Mouse (Mus musculus): ENCODE data around the gene Zbtb45. TPM values are rescaled to one million over a fixed set of nuclear protein-coding genes. Genes with fewer than 3 reads are reported as not detected.
A peak's percentile ranks its signal among the peaks of the same experiment; 100 is the strongest.

The Zbtb45 gene
- polyA plus RNA-seq, 1 experiment from 2014 or later = 20.7 TPM

DNA sequence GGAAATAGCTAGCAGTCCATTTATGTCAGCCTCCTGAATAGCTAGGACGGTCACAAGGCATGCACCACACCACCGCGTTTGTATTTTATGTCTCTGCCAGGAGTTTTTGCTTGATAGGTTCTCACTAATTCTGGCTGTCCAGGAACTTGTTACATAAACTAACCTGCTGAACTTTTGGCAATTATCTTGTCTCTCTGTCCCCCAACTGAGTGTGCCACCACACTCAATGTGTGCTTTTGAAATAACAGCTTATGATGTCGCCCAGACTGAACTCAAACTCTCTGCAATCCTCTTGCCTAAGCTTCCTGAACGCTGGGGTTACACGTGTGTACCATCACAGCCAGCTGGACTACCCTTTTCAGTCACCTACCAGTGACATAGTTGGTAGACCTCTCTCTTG lies 32.7 kb upstream of the Zbtb45 start:
- Histone ChIP-seq H3K4me2 (replicated peaks) (no peak overlapping the region), H3K36me3 (no peaks in the 10 kb centered on the region), H3K4me1 (replicated peaks) (peaks cover 15% of the 10 kb centered on the region), H3K4me3 (replicated peaks) (no peak overlapping the region), H3K9ac (no peak overlapping the region), H3K9me3 (no peaks in the 10 kb centered on the region), H3K27ac (no peak overlapping the region), H3K27me3 (replicated peaks) (peaks cover 33% of the 10 kb centered on the region)
- no peak for ATAC-seq
- WGBS = 79% methylated on average over 6 of the region's 6 CpGs

DNA sequence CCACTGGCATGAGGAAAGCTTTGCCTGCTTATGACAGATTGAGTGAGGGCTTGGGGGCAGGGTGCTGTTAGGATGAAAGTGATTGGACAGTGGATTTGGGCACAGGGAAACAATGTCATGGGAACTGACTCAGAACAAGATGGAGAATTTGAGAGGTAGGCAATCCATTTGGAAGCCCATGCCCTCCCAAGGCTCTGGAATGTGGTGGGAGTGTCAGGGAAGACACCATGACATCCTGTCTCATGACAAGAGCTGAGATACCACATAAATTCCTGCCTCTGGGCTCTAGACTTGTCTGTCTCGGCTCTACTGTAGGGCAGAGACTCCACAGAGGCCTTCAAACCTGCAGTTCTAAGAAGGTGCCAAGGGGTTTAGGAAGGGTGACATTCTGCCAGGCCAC lies 31.4 kb upstream of the Zbtb45 start:
- no peaks in the 10 kb centered on the region for H3K9me3 ChIP-seq
- no peak for ATAC-seq
- no peak overlapping the region for H3K4me2 ChIP-seq (replicated peaks)
- H3K4me3 ChIP-seq (replicated peaks) = no peak overlapping the region
- no peak overlapping the region for H3K27ac ChIP-seq
- peaks cover 22% of the 10 kb centered on the region for H3K4me1 ChIP-seq (replicated peaks)
- 0 out of 2 replicates have a peak, but pooled peaks cover under 1% of the 10 kb centered on the region for H3K36me3 ChIP-seq
- H3K9ac ChIP-seq = no peak overlapping the region
- peaks cover 33% of the 10 kb centered on the region for H3K27me3 ChIP-seq (replicated peaks)
- 81% methylated on average over 1 of the region's 1 CpGs for WGBS

DNA sequence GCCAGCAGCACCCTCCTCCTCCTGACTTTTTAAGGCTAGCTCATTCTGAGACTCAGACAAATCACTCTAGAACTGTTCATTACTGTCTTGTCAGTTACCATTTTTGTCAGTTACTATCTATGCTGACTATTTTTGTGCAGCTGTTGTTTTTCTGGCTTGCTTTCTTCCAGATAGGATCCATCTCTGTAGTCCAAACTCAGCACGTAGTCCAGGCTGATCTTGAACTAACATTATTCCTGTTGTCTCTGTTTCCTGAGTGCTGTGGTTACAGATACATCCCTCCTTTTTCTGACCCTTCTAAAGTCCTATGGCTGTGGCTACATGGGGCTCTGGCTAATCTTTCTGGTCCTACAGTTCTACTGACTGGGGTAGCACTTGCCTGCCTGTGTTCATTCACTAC lies 29.3 kb upstream of the Zbtb45 start:
- H3K4me3 ChIP-seq (replicated peaks) = 0 out of 2 replicates have a peak overlapping the region, but pooled peaks have one; percentile 87
- peaks cover 32% of the 10 kb centered on the region for H3K4me1 ChIP-seq (replicated peaks)
- H3K9me3 ChIP-seq = no peaks in the 10 kb centered on the region
- H3K36me3 ChIP-seq = peaks cover 13% of the 10 kb centered on the region; the same call in 1 of the 2 replicates
- H3K27ac ChIP-seq = no peak overlapping the region
- 75% methylated on average over 1 of the region's 1 CpGs for WGBS
- ATAC-seq = no peak
- peak overlapping the region; percentile 73 for H3K9ac ChIP-seq
- H3K4me2 ChIP-seq (replicated peaks) = peak overlapping the region; percentile 75
- H3K27me3 ChIP-seq (replicated peaks) = peaks cover 20% of the 10 kb centered on the region

DNA sequence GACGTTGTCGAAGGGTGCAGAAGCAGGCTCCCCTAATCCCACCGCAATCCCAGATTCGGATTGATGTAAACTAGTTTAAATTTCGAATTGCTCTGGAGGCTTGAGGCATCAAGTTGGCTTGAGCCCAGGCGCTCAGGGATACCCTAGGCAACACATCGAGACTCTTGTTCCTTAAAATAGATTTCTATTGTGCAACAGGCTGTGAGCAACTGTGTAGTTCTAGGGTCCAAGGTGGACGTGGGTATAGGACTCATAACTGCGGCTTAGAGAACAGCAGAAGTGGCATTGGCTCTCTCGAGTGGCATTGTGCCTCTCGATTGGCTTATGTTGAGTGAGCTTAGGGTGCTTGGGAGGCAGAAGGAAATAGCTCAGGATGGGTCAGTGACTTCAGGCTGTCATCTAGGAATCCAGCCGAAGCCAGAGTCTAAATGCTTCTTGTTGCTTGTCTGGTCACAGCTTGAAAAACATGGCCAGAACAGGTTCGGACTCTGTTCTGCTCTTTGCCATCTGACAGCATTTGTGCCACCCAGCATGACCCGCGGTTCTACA lies 28.9 kb upstream of the Zbtb45 start:
- peaks cover 15% of the 10 kb centered on the region for H3K27me3 ChIP-seq (replicated peaks)
- peak overlapping the region; percentile 100 for H3K27ac ChIP-seq
- H3K4me1 ChIP-seq (replicated peaks) = peaks cover 29% of the 10 kb centered on the region
- peaks cover 13% of the 10 kb centered on the region; the same call in 1 of the 2 replicates for H3K36me3 ChIP-seq
- H3K9me3 ChIP-seq = no peaks in the 10 kb centered on the region
- H3K9ac ChIP-seq = peak overlapping the region; percentile 73
- H3K4me2 ChIP-seq (replicated peaks) = peak overlapping the region; percentile 75
- H3K4me3 ChIP-seq (replicated peaks) = peak overlapping the region; percentile 87
- 16% methylated on average over 15 of the region's 15 CpGs for WGBS
- peak; percentile 6; the same call in 1 of the 2 replicates for ATAC-seq

DNA sequence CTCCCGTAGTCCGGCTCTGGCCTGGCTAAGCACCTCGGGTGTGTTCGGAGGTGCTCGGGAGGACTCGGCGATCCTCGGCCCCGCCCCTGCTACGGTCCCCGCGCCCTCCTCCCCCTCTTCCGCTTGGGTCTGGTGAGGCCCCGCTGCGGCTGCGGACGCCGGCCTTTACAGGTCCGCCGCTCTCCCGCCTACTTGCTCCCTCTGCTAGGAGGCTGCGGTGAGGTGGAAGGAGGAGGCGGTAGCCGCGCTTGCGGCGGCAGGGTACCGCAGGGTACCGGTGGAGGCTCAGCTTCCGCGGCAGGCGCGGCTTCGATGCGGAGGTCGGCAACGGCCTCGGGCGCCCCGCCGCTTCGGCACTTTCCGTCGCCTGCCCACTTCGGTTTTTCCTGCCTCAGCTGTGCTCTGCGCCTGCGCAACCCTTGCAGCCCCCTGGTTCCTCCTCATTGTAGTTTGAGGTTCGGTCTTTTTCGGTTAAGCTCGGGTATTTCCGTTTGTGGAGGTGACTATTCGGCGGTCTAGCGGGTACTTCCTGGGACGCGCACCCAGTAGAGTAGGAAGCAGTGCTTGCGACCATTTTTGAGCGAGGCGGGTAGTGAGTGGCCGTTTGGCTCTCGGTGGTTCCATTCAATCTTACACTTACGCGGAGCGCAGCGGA lies 28.2 kb upstream of the Zbtb45 start, which contains the start of gene Ube2m:
TSS of gene Ube2m (minus strand) at position 375 of the 655 bp plus-strand sequence.
- peaks cover 9% of the 10 kb centered on the region for H3K27me3 ChIP-seq (replicated peaks)
- H3K9me3 ChIP-seq = no peaks in the 10 kb centered on the region
- H3K9ac ChIP-seq = peak within 1 kb of the TSS; percentile 99
- peak within 1 kb of the TSS; percentile 87 for H3K4me3 ChIP-seq (replicated peaks)
- H3K27ac ChIP-seq = peak within 1 kb of the TSS; percentile 100
- H3K36me3 ChIP-seq = peaks cover 13% of the 10 kb centered on the region; the same call in 1 of the 2 replicates
- under 1% methylated on average over 56 of the region's 65 CpGs for whole genome bisulfite sequencing
- peak; percentile 94 for ATAC-seq
- H3K4me1 ChIP-seq (replicated peaks) = peaks cover 31% of the 10 kb centered on the region
- peak within 1 kb of the TSS; percentile 75 for H3K4me2 ChIP-seq (replicated peaks)

DNA sequence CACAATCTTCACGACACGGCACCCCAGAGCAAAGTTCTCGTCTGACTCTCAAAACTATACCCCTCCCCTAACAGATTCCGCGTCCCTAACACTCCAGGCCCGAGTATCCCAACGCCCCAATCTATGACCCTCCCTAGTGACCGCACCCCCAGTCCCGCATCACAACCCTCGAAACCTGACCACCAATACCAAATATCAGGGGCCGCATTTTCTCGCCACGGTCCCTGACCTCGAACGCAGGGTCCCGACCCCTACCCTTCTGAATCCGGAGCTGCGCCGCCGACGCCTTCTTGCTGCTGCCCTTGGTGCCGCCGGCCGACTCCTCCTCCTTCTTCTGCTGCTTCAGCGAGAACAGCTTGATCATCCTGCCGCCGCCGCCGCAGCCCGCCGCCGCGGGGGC lies 27.5 kb upstream of the Zbtb45 start:
- peak; percentile 4; the same call in 1 of the 2 replicates for ATAC-seq
- under 1% methylated on average over 26 of the region's 33 CpGs for WGBS

DNA sequence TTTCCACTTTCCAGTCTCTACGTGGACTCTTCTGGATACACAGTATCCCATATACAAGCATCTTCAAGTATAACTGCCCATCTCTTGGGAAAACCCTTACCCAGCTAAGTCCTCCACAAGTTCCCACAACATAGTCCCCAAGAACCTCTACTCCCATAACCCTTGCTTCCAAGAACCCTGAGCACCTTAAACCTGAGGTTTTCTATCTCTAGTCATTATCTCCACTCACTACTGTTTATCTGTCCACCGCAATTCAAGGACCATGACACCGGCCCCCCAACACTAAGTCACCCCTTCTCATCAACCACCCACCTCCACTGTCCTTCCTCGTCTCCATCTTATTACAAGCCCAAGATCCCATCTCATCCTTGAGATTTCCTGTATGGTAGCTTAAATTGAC lies 27.0 kb upstream of the Zbtb45 start:
- peak overlapping the region; percentile 87 for H3K4me3 ChIP-seq (replicated peaks)
- H3K27me3 ChIP-seq (replicated peaks) = 0 out of 2 replicates have a peak, but pooled peaks cover 3% of the 10 kb centered on the region
- 34% methylated on average over 4 of the region's 4 CpGs for WGBS
- peaks cover 31% of the 10 kb centered on the region for H3K4me1 ChIP-seq (replicated peaks)
- H3K9me3 ChIP-seq = no peaks in the 10 kb centered on the region
- no peak for ATAC-seq
- H3K27ac ChIP-seq = no peak overlapping the region
- peak overlapping the region; percentile 75 for H3K4me2 ChIP-seq (replicated peaks)
- peak overlapping the region; percentile 99 for H3K9ac ChIP-seq
- H3K36me3 ChIP-seq = peaks cover 22% of the 10 kb centered on the region; the same call in 1 of the 2 replicates

More for the DNA sequence above, 27.5 kb upstream of the Zbtb45 start:
- H3K4me3 ChIP-seq (replicated peaks) = peak overlapping the region; percentile 87
- H3K4me2 ChIP-seq (replicated peaks) = peak overlapping the region; percentile 75
- peaks cover 18% of the 10 kb centered on the region; the same call in 1 of the 2 replicates for H3K36me3 ChIP-seq
- H3K4me1 ChIP-seq (replicated peaks) = peaks cover 31% of the 10 kb centered on the region
- H3K27me3 ChIP-seq (replicated peaks) = peaks cover 3% of the 10 kb centered on the region; the same call in 1 of the 2 replicates
- H3K9me3 ChIP-seq = no peaks in the 10 kb centered on the region
- peak overlapping the region; percentile 99 for H3K9ac ChIP-seq
- peak overlapping the region; percentile 100 for H3K27ac ChIP-seq

DNA sequence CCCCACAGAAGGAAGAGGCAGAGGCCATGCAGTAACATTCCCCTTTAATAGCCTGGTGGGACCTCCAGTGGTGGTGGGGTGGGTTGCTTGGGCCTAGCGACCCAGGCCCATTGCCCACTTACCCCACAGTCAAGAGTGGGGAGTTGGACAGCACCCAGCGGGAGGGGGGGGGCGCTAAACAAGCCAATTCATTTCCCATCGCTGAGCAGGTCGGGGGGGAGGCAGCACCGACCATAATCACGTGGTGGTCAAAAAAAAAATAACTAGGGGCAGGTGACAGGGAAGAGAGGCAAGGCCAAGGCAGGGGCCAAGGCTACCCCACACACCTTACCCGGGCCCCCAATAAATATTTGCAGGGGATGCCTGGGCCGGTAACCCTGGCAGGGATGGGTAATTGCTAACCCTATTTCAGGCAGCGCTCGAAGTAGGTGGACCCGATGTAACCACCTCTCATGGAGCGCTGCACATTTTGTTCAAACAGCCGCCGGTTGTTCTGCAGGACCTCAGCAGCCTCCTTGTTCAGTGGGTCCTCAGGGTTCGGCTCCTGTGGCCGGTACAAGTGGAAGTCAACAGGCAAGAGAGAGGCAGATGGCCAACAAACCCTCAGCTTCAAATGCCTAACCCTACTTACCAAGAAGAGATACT lies 25.5 kb upstream of the Zbtb45 start:
- H3K4me2 ChIP-seq (replicated peaks) = peak overlapping the region; percentile 84
- no peak for ATAC-seq
- peak overlapping the region; percentile 8 for H3K9ac ChIP-seq
- H3K9me3 ChIP-seq = no peaks in the 10 kb centered on the region
- H3K27me3 ChIP-seq (replicated peaks) = no peaks in the 10 kb centered on the region
- peak overlapping the region; percentile 93 for H3K27ac ChIP-seq
- H3K4me3 ChIP-seq (replicated peaks) = peak overlapping the region; percentile 64; the same call in 1 of the 2 replicates
- peaks cover 31% of the 10 kb centered on the region for H3K4me1 ChIP-seq (replicated peaks)
- WGBS = 82% methylated on average over 17 of the region's 17 CpGs
- peaks cover 31% of the 10 kb centered on the region for H3K36me3 ChIP-seq

DNA sequence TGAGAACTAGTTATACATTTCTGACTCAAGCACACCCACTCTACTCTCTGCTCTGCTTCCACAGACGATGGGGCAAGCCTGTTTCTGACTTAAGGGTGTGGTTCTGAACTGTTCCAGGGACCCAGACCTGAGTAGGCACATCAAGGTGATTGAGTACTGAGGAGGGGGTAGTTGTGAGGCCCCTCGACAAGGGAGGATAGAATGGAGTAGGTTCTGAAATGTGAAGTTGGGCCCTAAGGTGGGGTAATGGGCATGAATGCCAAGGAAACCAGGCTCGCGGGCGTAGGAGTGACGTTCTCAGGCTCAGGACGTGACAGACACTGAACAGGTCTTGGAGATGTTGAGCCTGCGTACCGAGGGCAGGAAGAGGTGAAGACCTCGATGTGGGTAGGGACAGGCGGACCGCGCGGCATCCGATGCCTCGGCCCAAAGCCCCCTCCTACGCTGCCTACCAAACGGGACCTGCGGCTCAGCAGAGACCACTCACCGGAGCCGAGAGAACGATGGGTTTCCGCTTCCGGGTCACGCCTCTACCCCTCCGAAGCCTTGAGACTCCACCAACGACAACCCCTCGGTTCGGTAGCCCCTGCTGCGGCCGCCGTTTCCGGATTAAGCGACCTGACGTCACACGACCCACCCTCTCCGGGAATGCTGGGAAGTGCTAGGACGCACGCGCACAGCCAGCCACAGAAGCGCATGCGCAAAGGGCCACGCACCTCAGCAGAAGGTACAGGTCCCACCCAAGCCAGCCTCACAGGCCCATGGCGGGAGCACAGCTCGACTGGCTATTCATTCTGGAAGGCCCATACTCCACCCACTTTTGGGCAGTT lies 24.5 kb upstream of the Zbtb45 start, which contains the start of gene Chmp2a:
TSS of gene Chmp2a (minus strand) at position 660 of the 830 bp plus-strand sequence.
- H3K27me3 ChIP-seq (replicated peaks) = no peaks in the 10 kb centered on the region
- peak within 1 kb of the TSS; percentile 84 for H3K4me2 ChIP-seq (replicated peaks)
- H3K27ac ChIP-seq = peak within 1 kb of the TSS; percentile 93
- peak within 1 kb of the TSS; percentile 81 for H3K9ac ChIP-seq
- H3K4me1 ChIP-seq (replicated peaks) = peaks cover 31% of the 10 kb centered on the region
- H3K36me3 ChIP-seq = peaks cover 41% of the 10 kb centered on the region
- peak within 1 kb of the TSS; percentile 64 for H3K4me3 ChIP-seq (replicated peaks)
- peak; percentile 80 for ATAC-seq
- no peaks in the 10 kb centered on the region for H3K9me3 ChIP-seq
- WGBS = under 1% methylated on average over 45 of the region's 45 CpGs

DNA sequence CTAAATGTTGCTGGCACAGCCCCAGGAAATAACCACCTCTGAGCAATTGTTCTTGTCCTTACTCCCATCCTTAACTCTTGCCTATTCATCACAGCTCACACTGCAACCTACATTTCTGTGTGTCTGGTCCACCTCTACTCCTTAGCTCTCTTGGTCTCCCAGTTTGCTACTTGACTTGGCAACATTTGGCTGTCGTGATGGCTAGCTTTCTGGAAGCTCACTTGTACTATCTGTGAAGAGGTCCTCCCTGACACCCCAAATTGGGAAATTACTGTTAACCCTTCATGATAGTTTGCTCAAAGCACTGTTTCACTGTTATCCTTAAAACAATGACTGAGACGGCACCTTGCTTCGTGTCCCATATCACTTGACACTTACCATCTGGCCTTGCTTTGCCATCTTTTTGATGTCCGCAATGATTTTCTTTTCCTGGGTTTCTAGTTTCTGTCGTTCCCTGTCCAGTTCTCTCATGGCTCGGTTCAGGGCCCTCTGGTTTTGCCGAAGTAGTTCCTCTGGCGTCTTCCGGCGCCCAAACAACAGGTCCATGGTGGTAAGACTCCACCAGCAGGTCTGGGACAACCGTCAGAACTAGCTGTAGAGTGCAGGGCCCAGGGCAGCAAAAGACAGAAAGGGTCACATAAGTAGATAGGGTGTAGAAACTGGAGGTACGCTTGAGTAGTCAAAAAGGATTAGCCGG lies 23.8 kb upstream of the Zbtb45 start:
- peak overlapping the region; percentile 93 for H3K27ac ChIP-seq
- 43% methylated on average over 13 of the region's 13 CpGs for WGBS
- H3K36me3 ChIP-seq = peaks cover 48% of the 10 kb centered on the region
- H3K4me3 ChIP-seq (replicated peaks) = peak overlapping the region; percentile 64
- H3K9me3 ChIP-seq = no peaks in the 10 kb centered on the region
- H3K27me3 ChIP-seq (replicated peaks) = no peaks in the 10 kb centered on the region
- H3K4me2 ChIP-seq (replicated peaks) = peak overlapping the region; percentile 84
- H3K9ac ChIP-seq = peak overlapping the region; percentile 81
- H3K4me1 ChIP-seq (replicated peaks) = peaks cover 27% of the 10 kb centered on the region
- no peak for ATAC-seq

DNA sequence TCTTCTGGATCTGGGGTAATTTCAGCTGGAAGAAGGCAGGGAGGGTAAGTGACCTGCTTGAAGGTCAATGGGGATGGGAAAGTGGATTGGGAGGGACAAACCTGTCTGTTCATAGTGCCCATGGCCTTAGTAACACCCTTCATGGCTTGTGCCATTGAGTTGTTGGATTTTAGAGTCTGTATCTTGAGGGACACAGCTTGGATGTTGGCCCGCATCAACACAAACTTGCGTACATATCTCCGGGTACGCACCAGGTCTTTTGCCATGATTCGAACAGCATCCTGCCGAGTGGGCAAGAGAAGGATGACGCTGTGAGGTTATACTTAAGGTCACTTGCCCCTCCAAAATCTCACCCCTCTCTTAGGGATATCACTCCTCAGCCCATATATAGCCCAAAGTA lies 22.7 kb upstream of the Zbtb45 start:
- H3K4me1 ChIP-seq (replicated peaks) = peaks cover 27% of the 10 kb centered on the region

More for the DNA sequence above, 22.7 kb upstream of the Zbtb45 start:
- Histone ChIP-seq H3K27me3 (replicated peaks) (no peaks in the 10 kb centered on the region), H3K9me3 (no peaks in the 10 kb centered on the region), H3K9ac (peak overlapping the region; percentile 81; the same call in 1 of the 2 replicates), H3K4me3 (replicated peaks) (no peak overlapping the region), H3K36me3 (peaks cover 59% of the 10 kb centered on the region), H3K4me2 (replicated peaks) (no peak overlapping the region), H3K27ac (0 out of 2 replicates have a peak overlapping the region, but pooled peaks have one; percentile 22)
- ATAC-seq = no peak
- 87% methylated on average over 7 of the region's 7 CpGs for WGBS
